Mouse (Mus musculus) neutrophil, adult 59 days (primary cell): ENCODE measurements around the gene Thrap3. TPM values are rescaled to one million over a fixed set of nuclear protein-coding genes. Genes with fewer than 3 reads are reported as not detected.

Source experiments
- total RNA-seq, 2 experiments: library from RNA; stranded (reverse); gene quantifications; 1 replicate in 1 of 2; 2 replicates in 1 of 2; pipeline ENCODE4 v1.2.4; 2023

The Thrap3 gene
- total RNA-seq: 100 to 1,000 TPM; 242 to 273 TPM

DNA sequence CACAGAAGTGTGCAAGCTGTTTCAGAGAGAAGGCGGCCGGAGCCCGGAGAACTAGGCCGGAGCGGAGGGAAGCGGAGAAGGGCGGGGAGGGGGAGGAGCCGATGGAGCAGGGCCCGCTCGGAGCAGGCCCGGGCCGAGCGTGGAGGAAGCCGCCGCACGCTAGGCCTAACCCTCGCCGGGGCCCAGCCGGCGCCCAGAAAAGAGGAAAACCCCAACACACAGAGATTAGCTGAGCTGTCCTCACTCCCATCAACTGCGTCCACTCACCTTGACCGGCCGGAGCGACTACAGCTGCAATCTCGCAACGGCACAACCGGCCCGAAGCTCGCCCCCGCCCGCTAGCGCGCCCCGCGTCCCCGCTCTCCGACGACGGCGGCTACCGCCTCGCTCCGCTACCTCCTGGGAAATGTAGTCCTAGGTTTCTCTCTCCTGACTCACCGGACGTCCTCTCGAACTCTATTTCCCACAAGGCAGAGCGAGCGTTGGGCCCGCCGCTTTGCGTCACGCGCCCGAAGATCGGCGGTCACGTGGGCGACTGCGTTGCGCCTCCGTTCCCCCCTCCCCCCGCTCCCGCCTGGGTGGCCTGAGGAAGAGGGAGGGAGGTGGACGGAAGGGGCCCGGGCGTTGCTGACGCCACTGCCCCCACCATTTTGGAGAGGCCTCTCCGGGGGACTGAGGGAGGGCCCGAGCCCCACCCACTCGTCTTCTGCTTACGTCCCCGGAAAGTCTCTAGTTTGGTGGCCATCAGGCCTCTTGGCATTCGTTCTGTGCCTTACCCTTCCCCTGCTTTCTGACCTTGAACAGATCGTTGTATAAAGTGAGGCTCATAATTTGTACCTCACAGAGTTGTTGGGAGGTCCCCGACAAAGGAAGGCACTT is at the start of gene Thrap3:
Gene Thrap3, minus strand, starts transcription at position 458 of the 879 bp plus-strand sequence.

DNA sequence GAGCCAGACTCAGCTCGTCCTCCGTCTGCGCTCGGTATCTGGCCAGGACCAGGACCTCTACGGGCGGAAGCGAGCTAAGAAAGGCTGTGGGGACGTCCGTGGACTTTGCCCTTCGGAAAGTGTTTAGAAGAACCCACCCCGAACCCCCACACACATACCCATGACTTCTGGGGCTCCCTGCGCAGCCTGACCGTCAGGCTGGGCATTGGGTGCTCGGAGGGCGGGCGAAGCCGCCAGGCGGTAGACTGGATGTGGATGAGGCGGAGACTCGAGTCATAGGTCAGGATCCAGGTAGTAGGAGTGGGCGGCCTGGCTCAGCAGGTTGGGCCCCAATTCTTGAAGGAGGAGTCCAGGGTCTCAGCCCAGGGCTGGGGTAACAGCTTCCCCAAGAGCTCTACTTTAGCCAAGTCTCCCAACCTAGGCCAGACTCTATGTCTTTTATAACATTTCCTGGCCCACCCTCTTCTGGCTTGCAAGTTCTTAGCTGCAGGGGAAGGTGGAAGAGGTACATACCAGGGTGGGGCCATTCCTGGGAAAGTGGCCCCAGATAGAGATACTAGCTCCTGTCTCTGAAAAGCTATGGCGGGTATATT is 39.4 kb downstream of the Thrap3 start, which contains the start of gene Sh3d21:
Gene Sh3d21, minus strand, starts transcription at position 425 of the 593 bp plus-strand sequence.

GRCm38 (mm10) chr4:126147533-126148160 is 54.9 kb downstream of the Thrap3 start, which contains the start of gene Eva1b:
Gene Eva1b (plus strand): TSS chr4:126147744.

Other genes starting within 250 kb of the Thrap3 start
- 1,000 to 10,000 TPM; 1,050 to 1,133 TPM for gene Csf3r, start 178.2 kb downstream of the Thrap3 start, total RNA-seq
- 10 to 100 TPM; 28.8 to 36.9 TPM for gene Mrps15, start 155.8 kb downstream of the Thrap3 start, total RNA-seq
- 10 to 100 TPM in 1 of 2 experiments, 1 to 10 TPM in 1; 8.8 to 10.3 TPM for gene Oscp1, start 144.2 kb downstream of the Thrap3 start, total RNA-seq
- gene Lsm10, start 106.1 kb downstream of the Thrap3 start, total RNA-seq: 10 to 100 TPM; 27.8 to 39.7 TPM
- 10 to 100 TPM; 60.4 to 63.6 TPM for gene Stk40, start 98.8 kb downstream of the Thrap3 start, total RNA-seq
- gene Eva1b, start 55.0 kb downstream of the Thrap3 start, total RNA-seq: 1 to 10 TPM; 1.2 to 2.2 TPM
- gene Sh3d21, start 39.3 kb downstream of the Thrap3 start, total RNA-seq: under 1 TPM; 0.42 to 0.47 TPM
- gene Map7d1, start 53.6 kb upstream of the Thrap3 start, total RNA-seq: 100 to 1,000 TPM; 106 to 115 TPM
- gene Trappc3, start 59.6 kb upstream of the Thrap3 start, total RNA-seq: 10 to 100 TPM; 29.7 to 34.9 TPM
- gene Col8a2, start 84.0 kb upstream of the Thrap3 start, total RNA-seq: not detected
- 10 to 100 TPM; 13.1 to 16.5 TPM for gene Adprhl2, start 118.9 kb upstream of the Thrap3 start, total RNA-seq
- not detected for gene Tekt2, start 122.9 kb upstream of the Thrap3 start, total RNA-seq
- 10 to 100 TPM in 1 of 2 experiments, 1 to 10 TPM in 1; 9.0 to 11.7 TPM for gene Ago3, start 226.8 kb upstream of the Thrap3 start, total RNA-seq